Mouse (Mus musculus): ENCODE data around the gene Eef1a1.
"Not testable (repeated sequence)": the region's sequence is repeated elsewhere in the genome, so short reads cannot be mapped to it uniquely, and the experiment has no call there.

The Eef1a1 gene

GRCm38 (mm10) chr9:78508106-78508786, 19.3 kb upstream of the Eef1a1 start:
- in situ Hi-C loops (cut with MboI, MseI): no loop called here

GRCm38 (mm10) chr9:78506722-78507077, 17.7 kb upstream of the Eef1a1 start:
- in situ Hi-C loops (cut with MboI, MseI): no loop called here

GRCm38 (mm10) chr9:78506002-78506721, 17.2 kb upstream of the Eef1a1 start:
- in situ Hi-C loops (cut with MboI, MseI): no loop called here

- in situ Hi-C loops (cut with MboI, MseI): no loop called here
These were observed 16.3 kb upstream of the Eef1a1 start for GRCm38 (mm10) chr9:78505223-78505622.

GRCm38 (mm10) chr9:78504679-78505078, 15.7 kb upstream of the Eef1a1 start:
- in situ Hi-C loops (cut with MboI, MseI): no loop called here

GRCm38 (mm10) chr9:78504133-78504532, 15.2 kb upstream of the Eef1a1 start:
- in situ Hi-C loops (cut with MboI, MseI): no loop called here

- in situ Hi-C loops (cut with MboI, MseI): no loop called here
These were observed 14.5 kb upstream of the Eef1a1 start for GRCm38 (mm10) chr9:78503223-78504079.

GRCm38 (mm10) chr9:78501284-78501683, 12.3 kb upstream of the Eef1a1 start:
- in situ Hi-C loops (cut with MboI, MseI): no loop called here

GRCm38 (mm10) chr9:78500386-78500785, 11.4 kb upstream of the Eef1a1 start:
- in situ Hi-C loops (cut with MboI, MseI): no loop called here

GRCm38 (mm10) chr9:78493171-78493570, 4.2 kb upstream of the Eef1a1 start:
- in situ Hi-C loops (cut with MboI, MseI): no loop called here

GRCm38 (mm10) chr9:78492254-78492653, 3.3 kb upstream of the Eef1a1 start:
- in situ Hi-C loops (cut with MboI, MseI): no loop called here

- in situ Hi-C loops (cut with MboI, MseI): no loop called here
These were observed 2.2 kb upstream of the Eef1a1 start for GRCm38 (mm10) chr9:78491169-78491568.

- in situ Hi-C loops (cut with MboI, MseI): not testable (repeated sequence)
These were observed 930 bp downstream of the Eef1a1 start for GRCm38 (mm10) chr9:78488021-78488420.

- in situ Hi-C loops (cut with MboI, MseI): loop anchor here (5.0 kb wide), 1 partner anchor 38 kb away; no protein-coding TSS in a partner anchor
These were observed 4.3 kb downstream of the Eef1a1 start for GRCm38 (mm10) chr9:78484660-78485059.

- in situ Hi-C loops (cut with MboI, MseI): loop anchor here (5.0 kb wide), 1 partner anchor 40 kb away; no protein-coding TSS in a partner anchor
These were observed 6.6 kb downstream of the Eef1a1 start for GRCm38 (mm10) chr9:78482386-78482785.

GRCm38 (mm10) chr9:78481423-78482331, 7.3 kb downstream of the Eef1a1 start:
- in situ Hi-C loops (cut with MboI, MseI): loop anchor here (5.0 kb wide), 1 partner anchor 41 kb away; no protein-coding TSS in a partner anchor

- in situ Hi-C loops (cut with MboI, MseI): loop anchor here (5.0 kb wide), 1 partner anchor 41 kb away; no protein-coding TSS in a partner anchor
These were observed 8.1 kb downstream of the Eef1a1 start for GRCm38 (mm10) chr9:78480706-78481358.

GRCm38 (mm10) chr9:78480227-78480626, 8.7 kb downstream of the Eef1a1 start:
- in situ Hi-C loops (cut with MboI, MseI): loop anchor here (5.0 kb wide), 1 partner anchor 42 kb away; no protein-coding TSS in a partner anchor

- in situ Hi-C loops (cut with MboI, MseI): not testable (repeated sequence)
These were observed 9.6 kb downstream of the Eef1a1 start for GRCm38 (mm10) chr9:78479308-78479707.

GRCm38 (mm10) chr9:78478009-78478605, 10.8 kb downstream of the Eef1a1 start:
- in situ Hi-C loops (cut with MboI, MseI): not testable (repeated sequence)

All from regulatory T cell (primary cell).